Mouse (Mus musculus) neural tube, embryonic 10.5 days (tissue): ENCODE data around the gene Zswim1.

Experiments
- DNase-seq: peaks from one replicate; pipeline ENCODE4 v3.0.0-alpha.2; 2017; ENCODE audit warnings: low spot score; ENCODE audit errors: extremely low spot score

Gene Zswim1

DNA sequence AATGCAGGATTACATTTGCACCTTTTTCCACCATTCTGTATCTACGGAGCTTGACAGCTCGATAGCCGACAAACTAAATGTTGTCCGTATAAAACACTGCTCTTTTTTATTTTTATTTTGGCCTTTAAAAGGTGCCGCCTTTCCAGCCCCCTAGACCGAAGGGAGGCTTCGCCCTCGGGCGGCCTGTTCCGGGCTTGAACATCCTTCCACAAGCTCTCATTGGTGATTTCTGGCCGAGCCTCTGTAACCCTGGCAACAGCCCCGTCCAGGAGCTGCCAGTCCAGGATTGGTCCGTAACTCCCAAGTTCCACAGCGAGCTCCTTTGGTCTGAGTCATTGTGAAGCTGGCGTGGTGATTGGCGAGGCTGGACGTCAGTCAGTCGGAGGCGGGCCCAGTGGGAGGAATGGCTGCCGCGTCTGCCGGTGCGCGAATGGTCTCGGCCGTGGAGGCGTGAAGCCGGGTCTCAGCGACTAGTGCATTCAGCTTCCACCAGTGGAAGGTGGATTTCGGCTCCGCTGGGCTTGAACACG is at the start of gene Zswim1:
Gene Zswim1 (plus strand): TSS at position 51 of the 530 bp plus-strand sequence.
- peak; percentile 98 for DNase-seq

DNA sequence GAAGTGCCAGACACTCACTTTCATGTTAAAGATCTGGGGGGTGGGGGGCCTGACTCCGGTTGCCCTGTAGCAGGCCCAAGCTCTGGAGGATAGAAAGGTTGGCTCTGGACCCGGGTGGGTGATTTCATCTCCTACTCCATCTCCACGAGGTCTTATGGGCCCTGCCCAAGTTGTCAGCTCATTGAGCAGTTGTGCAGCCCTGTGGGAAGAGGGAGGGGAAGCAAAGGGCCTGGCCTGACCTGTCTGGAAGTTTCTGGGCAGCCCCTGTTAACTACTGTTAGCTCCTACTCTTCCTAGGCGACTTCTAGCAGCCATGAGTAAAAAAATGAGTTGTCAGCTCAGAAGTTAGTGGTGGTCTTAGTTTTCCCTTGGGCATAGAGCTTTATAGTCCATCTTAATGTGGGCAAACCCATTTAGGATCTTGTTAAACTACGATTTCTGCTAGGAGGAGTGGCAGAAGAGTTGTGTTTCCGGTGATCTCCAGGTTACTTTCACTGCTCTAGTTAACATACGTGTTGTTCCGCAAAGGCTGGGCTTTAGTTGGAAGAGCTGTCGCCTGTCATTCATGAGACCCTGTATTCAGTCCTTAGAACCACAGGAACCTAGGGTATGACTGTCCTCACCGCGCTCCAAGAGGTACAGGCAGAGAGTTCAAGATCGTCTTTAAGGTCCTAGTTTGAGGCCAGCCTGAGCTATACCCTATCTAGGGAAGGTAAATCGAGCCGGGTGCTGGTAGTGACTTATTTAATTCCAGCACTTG is 49.1 kb upstream of the Zswim1 start:
- DNase-seq = no peak

DNA sequence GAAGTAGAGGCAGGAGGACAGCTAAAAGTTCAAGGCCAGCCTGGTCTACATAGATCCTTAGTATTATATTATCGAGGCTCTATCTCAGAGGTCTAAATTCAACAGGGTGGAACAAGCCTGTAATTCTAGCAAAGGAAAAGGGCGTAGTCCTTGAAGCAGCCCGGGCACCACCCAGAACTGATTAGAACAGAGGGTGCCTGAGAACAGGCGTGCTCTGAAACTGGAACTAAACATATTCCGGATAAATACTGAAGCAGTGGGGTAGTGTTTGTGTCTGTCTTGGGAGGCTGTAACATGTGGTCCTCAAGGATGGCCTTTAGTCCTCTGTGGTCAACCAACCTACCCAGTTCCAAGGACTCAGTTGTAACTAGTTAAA is 48.5 kb upstream of the Zswim1 start:
- DNase-seq = no peak

GRCm38 (mm10) chr2:164776130-164776529 is 46.4 kb upstream of the Zswim1 start:
- DNase-seq = no peak

- no peak for DNase-seq
These were observed 45.7 kb upstream of the Zswim1 start for GRCm38 (mm10) chr2:164776801-164777200.

DNA sequence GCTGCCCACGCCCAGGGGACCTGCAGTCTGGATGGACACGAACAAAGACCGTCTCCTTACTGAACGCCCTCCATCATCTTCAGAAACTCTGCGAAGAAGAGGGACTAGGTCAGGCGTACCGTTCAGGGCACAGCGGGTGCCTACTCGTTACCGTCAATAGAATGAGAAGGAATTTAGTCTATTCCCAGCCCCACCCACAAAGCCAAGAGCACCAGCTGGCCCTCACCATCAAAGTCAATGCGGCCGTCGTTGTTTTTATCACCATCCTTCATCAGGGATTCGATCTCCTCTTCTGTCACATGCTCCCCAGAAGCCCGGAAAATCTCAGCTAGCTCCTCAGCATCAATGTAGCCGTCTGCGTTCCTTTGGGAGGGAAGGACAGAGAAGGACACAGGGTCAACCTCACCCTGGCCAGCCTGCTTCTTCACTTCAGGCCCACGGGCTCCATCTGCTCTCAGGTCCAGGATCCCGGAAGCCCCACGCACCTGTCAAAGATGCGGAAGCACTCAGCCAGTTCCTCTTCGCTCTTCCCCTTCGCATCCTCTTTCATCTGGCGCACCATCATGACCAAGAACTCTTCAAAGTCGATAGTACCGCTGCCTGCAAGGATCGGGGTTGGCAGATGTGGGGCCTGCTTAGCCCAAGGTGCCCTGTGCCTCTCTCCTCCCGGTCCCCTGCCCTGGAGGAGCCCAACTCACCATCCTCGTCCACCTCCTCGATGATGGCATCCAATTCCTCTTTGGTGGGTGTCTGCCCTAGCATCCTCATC is 45.1 kb upstream of the Zswim1 start:
- DNase-seq = no peak

- DNase-seq = no peak
These were observed 44.5 kb upstream of the Zswim1 start for GRCm38 (mm10) chr2:164778015-164778287.

DNA sequence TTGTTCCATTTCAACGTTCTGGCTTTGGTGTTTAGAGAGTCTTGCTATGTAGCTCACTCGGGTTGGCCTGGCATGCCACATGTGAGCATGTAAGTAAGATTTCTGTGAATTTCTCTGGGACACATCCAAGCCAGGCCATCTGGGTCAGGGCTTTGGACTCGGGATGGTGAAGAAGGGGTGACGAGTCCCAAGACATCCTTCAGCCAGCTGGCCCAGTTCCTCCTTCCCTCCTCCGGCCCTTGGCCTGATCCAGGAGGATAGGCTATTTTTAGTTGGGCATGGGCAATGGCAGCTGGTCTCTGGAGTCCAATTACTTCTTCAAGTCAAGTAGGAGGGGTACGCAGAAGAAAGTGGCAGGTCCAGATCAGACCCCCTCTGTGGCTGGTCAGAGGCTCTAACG is 43.7 kb upstream of the Zswim1 start:
- DNase-seq = no peak

DNA sequence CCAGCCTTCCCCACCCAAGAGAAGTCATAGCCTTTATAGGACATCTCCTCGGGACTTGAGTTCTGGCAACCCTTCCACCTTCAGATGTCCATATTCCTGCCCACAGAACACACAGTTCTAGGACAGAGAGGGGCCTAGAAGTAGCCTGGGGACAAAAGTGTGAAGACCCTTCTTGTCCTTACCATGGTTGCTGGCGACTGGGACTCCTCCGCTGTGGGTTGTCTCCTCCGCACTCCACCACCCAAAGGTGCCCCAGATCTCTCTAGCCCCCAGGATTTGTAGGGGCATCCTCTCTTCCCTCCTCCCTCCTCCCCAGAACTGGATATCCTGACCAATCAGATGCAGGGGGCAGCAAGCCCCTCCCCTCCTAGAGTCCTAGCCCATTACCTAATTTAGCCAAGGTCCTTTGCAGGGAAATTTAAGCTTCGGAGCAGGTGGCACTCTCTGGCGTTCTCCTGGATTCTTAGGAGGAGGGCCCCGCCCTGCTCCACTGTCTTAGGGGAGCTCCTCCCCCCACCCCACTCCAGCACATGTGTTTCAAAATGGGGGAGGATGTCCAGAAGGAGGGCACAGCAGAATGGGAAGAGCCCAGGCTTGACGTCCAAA is 42.9 kb upstream of the Zswim1 start, which contains the start of gene Tnnc2:
Gene Tnnc2 (minus strand): TSS at position 487 of the 606 bp plus-strand sequence.
- DNase-seq = no peak

DNA sequence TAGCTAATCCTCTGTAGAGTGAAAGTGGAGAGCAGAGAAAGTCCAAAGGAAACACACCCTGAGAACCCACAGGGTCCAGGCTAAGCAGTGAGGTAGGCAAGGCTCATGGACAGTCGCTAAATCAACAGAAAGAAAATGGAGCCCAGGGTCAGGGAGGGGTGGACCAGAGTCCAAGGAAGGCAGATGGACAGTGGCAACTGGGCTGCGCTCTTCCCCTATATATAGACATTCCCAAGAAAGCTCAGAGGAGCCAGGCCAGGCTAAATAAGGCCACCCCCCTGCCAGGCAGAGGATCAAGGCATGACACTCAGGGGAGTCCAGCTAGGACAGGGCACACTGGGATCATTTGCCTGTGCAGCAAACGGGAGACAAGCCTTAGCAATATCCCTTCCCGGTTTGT is 40.6 kb upstream of the Zswim1 start:
- DNase-seq = no peak

GRCm38 (mm10) chr2:164783926-164784581 is 38.4 kb upstream of the Zswim1 start:
- DNase-seq = no peak

- no peak for DNase-seq
These were observed 37.5 kb upstream of the Zswim1 start for GRCm38 (mm10) chr2:164784869-164785420.

DNA sequence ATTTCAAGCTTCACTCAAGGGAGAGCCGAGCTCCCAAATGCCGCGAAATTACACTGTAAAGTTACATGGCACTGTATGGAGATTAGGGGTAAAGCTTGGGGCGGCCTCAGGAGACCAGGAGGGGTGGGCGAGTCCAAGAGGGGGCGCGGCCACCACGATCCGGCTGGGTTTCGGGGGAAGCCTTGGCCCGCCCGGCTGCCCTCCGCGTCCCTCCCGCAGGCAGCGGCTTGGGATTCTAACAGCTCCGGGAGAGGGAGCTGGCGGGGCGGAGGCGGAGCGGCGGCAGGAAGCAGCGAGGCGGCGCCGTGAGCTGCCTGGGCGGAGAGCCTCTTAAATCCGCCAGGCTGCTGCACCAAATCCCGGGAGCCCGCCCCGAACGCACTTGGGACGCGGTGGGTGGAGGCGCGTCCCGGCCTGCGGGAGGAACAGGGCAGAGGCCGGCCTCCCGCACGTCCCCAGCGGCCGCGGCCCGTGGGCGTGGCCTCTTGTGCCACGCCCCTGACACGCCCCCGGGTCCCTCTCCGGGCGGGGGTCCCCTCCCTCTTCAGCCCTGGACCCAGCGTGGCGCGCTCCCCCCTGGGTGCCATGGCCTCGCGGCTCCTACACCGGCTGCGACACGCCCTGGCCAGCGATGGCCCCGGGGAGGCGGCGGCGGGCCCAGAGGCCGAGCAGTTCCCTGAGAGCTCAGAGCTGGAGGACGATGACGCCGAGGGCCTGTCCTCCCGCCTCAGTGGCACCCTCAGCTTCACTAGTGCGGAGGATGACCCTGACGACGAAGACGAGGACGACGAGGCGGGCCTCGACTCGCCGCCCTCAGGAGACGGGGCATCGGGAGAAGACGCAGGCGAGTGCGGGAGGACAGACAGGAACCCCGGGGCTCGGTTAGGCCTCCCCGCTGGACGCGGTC is 36.8 kb upstream of the Zswim1 start, which contains the start of gene Snx21:
Gene Snx21 (plus strand): TSS at position 343 of the 907 bp plus-strand sequence.
- DNase-seq = peak; percentile 91

DNA sequence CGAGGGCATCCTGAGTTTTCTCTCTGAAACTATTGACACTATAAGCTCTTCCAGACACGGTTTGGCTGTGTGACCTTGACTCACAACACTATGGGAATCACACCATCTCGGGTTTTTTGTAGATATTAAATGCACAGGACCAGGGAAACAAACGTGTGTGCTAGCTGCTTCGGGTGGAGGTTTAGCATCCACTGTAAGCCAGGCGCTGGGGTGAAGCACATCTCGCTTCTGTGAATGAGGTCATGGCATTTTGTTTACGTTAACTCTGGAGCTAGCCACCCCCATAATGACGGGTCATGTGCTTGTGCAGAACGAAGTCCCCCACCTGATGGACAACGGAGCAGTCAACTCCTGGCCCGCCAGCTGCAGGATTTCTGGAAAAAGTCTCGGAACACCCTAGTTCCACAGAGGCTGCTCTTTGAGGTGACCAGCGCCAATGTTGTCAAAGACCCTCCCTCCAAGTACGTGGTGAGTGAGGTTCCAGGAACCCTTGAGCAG is 36.0 kb upstream of the Zswim1 start:
- DNase-seq = no peak

DNA sequence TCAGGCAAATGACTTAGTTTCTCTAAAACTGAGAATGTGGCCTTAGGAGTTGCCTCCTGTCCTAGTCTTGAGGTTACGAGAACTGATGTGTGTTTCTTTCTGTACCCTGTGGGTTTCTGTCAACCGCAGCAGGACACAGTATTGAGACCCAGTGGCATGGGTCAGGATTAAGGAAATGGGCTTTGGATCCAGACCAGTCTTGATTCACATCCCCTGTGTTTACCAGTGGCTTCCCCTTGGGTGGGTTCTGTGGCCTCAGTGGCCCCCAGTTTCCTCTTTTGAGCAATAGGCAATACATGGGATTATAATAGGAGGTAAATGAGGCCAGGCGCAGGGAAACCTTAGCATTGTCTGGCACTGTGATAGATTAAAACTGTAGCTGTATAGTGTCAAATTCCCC is 35.5 kb upstream of the Zswim1 start:
- DNase-seq = no peak

GRCm38 (mm10) chr2:164787779-164788178 is 34.7 kb upstream of the Zswim1 start:
- no peak for DNase-seq

DNA sequence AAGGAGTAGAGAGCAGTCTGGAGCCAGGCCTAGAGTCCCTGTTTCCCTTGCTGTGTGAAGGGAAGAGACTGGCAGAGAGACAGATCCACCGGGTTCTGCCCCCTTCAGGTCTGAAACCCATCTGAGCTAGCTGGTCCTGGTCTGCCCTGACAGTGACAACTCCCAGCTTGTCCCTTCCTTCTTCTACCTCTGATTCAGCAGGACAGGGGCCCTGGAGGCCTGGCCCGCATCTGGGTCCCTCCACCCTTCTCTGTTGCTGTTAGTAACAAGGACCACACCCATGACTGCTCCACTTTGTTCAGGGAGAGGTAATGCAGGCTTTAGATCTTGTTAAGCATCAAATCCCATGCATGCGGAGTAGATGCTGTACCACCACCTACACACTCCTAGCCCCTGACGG is 34.1 kb upstream of the Zswim1 start:
- DNase-seq = no peak

GRCm38 (mm10) chr2:164790451-164790850 is 32.0 kb upstream of the Zswim1 start:
- DNase-seq = no peak

GRCm38 (mm10) chr2:164791841-164792261 is 30.6 kb upstream of the Zswim1 start:
- DNase-seq = no peak
